Mouse (Mus musculus) midbrain, embryonic 14.5 days (tissue): Measurements from ENCODE around the gene Shank1. TPM values are rescaled to one million over a fixed set of nuclear protein-coding genes. Genes with fewer than 3 reads are reported as not detected.
"Not testable (repeated sequence)": the region's sequence is repeated elsewhere in the genome, so short reads cannot be mapped to it uniquely, and the experiment has no call there.

Source experiments
- ATAC-seq: fragments of 200-750 bp; cut with Nextera tagmentation; 2 replicates; pipeline ENCODE4 v1.8.0; 2017; ENCODE audit warnings: moderate number of reproducible peaks, moderate library complexity; ENCODE audit not compliant: low FRiP score, low TSS enrichment
- DNase-seq: peaks from one replicate; pipeline ENCODE4 v3.0.0-alpha.2; 2015
- H3K27ac ChIP-seq: fragments of 300-500 bp; sonication (generic); replicated peaks from 2 replicates; pipeline ENCODE4 v1.5.1; 2014; ENCODE audit warnings: mild to moderate bottlenecking, low read depth, low read length, moderate library complexity
- H3K27me3 ChIP-seq: fragments of 300-500 bp; sonication (generic); 2 replicates; pipeline ENCODE4 v1.6.1; 2014; ENCODE audit warnings: low read length, control low read depth, mixed read lengths; ENCODE audit not compliant: control insufficient read depth, insufficient read depth
- H3K36me3 ChIP-seq: fragments of 300-500 bp; sonication (generic); 2 replicates; pipeline ENCODE4 v1.6.1; 2014; ENCODE audit warnings: low read length, control low read depth; ENCODE audit not compliant: control insufficient read depth, insufficient read depth
- H3K4me1 ChIP-seq: fragments of 300-500 bp; sonication (generic); 2 replicates; pipeline ENCODE4 v1.6.1; 2014; ENCODE audit warnings: mild to moderate bottlenecking, antibody characterized with exemption, low read length, control low read depth; ENCODE audit not compliant: control insufficient read depth, insufficient read depth
- H3K4me2 ChIP-seq: fragments of 300-500 bp; sonication (generic); 2 replicates; pipeline ENCODE4 v1.6.1; 2014; ENCODE audit warnings: mild to moderate bottlenecking, low read length, moderate library complexity
- H3K4me3 ChIP-seq: fragments of 300-500 bp; sonication (generic); replicated peaks from 2 replicates; pipeline ENCODE4 v1.5.1; 2014; ENCODE audit warnings: low read depth, low read length
- H3K9ac ChIP-seq: fragments of 300-500 bp; sonication (generic); replicated peaks from 2 replicates; pipeline ENCODE4 v1.6.1; 2014; ENCODE audit warnings: mild to moderate bottlenecking, low read length, moderate library complexity
- H3K9me3 ChIP-seq: fragments of 300-500 bp; sonication (generic); 2 replicates; pipeline ENCODE4 v1.6.1; 2016; ENCODE audit warnings: low read length, control low read depth, mixed read lengths; ENCODE audit not compliant: control insufficient read depth
- WGBS: fragments of 180-500 bp; shearing (Covaris S2); extraction: QIAGEN DNeasy Blood & Tissue Kit; methylation state at CpG from one replicate; pipeline ENCODE4 v1.1.7; 2014; 5-methylcytosine and 5-hydroxymethylcytosine counted together
- polyA plus RNA-seq: library from polyadenylated mRNA; unstranded; fragments of >200 nt; fragmentation: Nextera tagmentation; extraction: Ambion mirVana; gene quantifications from 2 replicates; pipeline ENCODE4 v1.2.1, GENCODE M21; 2014

The Shank1 gene
- polyA plus RNA-seq, 1 experiment from 2014 or later, result 35.1 TPM

DNA sequence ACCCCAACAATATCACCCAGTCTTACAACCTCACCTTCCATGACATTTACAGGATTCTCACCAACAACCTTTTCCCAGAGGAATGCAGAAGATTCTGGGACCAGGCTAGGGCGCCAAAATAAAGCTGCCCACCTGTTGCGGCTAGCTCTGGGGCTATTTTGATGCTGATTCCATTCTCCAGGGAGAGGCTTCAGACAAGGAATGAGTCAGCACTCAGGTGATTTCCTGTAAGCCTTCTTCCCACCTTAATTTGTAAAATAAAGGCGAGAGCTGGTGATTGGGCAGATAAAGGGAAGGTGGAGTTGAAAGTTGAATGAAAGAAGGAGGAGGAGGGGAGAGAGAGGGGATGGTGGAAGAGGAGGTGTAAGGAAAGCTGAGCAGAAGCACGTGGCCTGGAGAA, 18.6 kb upstream of the Shank1 start:
- H3K9me3 ChIP-seq, result no peaks in the 10 kb centered on the region
- ATAC-seq (no peak), DNase-seq (no peak)
- WGBS, result 52% methylated on average over 4 of the region's 4 CpGs
- H3K27me3 ChIP-seq, result no peaks in the 10 kb centered on the region
- no peak overlapping the region for H3K4me2 ChIP-seq
- no peak overlapping the region for H3K9ac ChIP-seq
- no peak overlapping the region for H3K27ac ChIP-seq
- H3K4me3 ChIP-seq, result no peak overlapping the region
- H3K4me1 ChIP-seq, result no peaks in the 10 kb centered on the region
- no peaks in the 10 kb centered on the region for H3K36me3 ChIP-seq

GRCm38 (mm10) chr7:44297501-44297900, 12.6 kb upstream of the Shank1 start:
- H3K36me3 ChIP-seq, H3K9ac ChIP-seq, H3K4me3 ChIP-seq, H3K9me3 ChIP-seq, H3K27ac ChIP-seq, H3K4me1 ChIP-seq, DNase-seq, H3K4me2 ChIP-seq, H3K27me3 ChIP-seq, ATAC-seq: not testable (repeated sequence)
- 83% methylated on average over 2 of the region's 2 CpGs for WGBS

DNA sequence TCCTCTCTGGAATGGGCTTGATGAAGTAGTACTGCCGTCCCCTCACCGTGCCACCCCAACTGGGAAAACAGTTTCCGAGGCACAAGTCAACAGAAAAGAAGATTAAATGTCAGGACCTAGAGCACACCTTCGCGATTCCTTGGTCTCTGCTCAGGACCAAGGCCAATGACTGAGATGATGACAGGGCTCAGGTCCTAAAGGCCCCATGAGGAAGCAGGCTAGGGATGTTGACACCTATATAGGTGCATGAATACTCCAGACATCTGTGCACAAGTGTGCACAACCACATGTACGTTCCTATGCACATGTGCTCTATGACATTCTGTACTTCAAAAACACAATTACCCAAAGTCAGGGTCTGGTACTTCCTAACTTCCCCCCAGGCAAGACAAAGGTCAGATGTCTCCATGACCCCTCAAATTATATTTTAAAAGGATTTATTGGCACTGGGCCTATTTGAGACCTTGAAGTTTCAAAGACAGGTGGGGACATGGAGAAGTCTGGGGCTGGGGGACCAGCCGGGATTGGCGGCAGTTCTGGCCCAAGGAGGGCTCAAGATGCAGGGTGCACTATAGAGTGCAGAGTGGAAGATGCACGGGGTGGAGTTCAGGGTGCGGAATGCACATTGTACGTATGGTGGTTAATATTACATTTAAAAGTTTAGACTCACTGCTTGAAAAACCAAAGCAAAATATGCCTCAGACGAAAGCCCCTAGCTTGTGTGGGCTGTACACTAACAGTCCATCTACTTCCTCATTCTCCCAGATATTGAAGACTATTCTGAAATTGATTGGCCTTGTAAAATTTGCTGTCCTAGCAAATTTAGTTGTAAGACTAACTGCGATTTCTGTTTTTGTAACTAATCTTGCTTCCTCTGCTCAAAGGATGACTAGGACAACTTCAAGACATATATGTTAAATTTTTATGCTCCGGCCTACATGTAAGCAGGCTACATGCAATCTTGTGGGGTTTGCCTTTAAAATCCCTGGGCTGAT, 6.4 kb upstream of the Shank1 start:
- Histone ChIP-seq H3K9ac (peak overlapping the region; percentile 92), H3K36me3 (no peaks in the 10 kb centered on the region), H3K4me2 (peak overlapping the region; percentile 81), H3K27ac (peak overlapping the region; percentile 96), H3K4me1 (peaks cover 6% of the 10 kb centered on the region), H3K27me3 (no peaks in the 10 kb centered on the region), H3K4me3 (peak overlapping the region; percentile 63), H3K9me3 (no peaks in the 10 kb centered on the region)
- ATAC-seq (no peak), DNase-seq (no peak)
- WGBS, result 84% methylated on average over 14 of the region's 14 CpGs

- DNase-seq, result no peak
- Histone ChIP-seq H3K4me2 (peak overlapping the region; percentile 81), H3K4me1 (peaks cover 6% of the 10 kb centered on the region), H3K27ac (peak overlapping the region; percentile 96), H3K9me3 (no peaks in the 10 kb centered on the region), H3K27me3 (no peaks in the 10 kb centered on the region), H3K36me3 (no peaks in the 10 kb centered on the region), H3K9ac (peak overlapping the region; percentile 92), H3K4me3 (peak overlapping the region; percentile 63)
- ATAC-seq, result peak; percentile 49
- WGBS, result under 1% methylated on average over 25 of the region's 25 CpGs
Observed at GRCm38 (mm10) chr7:44304463-44304774, 5.6 kb upstream of the Shank1 start.

GRCm38 (mm10) chr7:44304775-44305641, 5.0 kb upstream of the Shank1 start:
- under 1% methylated on average over 49 of the region's 49 CpGs for WGBS

DNA sequence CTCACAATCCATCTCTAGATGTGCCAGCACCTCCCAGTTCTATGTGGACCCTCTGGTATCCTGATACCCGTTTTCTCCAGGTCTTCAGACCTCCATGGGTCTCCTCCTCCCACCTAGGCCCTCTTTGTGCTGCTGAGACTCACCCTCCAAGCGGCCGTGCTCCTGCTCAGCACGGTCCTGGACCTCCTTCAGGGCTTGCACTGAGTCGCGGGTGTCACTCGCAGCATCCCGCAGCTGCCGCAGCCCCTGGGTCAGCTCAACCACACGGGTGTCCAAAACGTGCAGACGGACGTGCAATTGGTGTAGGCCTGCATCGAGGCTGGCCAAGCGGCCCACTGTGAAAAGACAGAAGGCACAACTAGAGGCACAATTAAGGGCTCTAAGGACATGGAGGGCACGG, 4.4 kb upstream of the Shank1 start:
- DNase-seq (no peak), ATAC-seq (no peak)
- Histone ChIP-seq H3K4me3 (peak overlapping the region; percentile 63; the same call in 1 of the 2 replicates), H3K36me3 (no peaks in the 10 kb centered on the region), H3K9me3 (no peaks in the 10 kb centered on the region), H3K4me1 (peaks cover 6% of the 10 kb centered on the region), H3K27ac (peak overlapping the region; percentile 96), H3K27me3 (no peaks in the 10 kb centered on the region), H3K9ac (no peak overlapping the region), H3K4me2 (peak overlapping the region; percentile 81)
- WGBS, result 6% methylated on average over 16 of the region's 16 CpGs

More at GRCm38 (mm10) chr7:44304775-44305641, 5.0 kb upstream of the Shank1 start:
- ATAC-seq, result peak; percentile 93
- H3K4me3 ChIP-seq, result peak overlapping the region; percentile 63
- DNase-seq, result peak; percentile 99
- H3K9ac ChIP-seq, result peak overlapping the region; percentile 92
- H3K9me3 ChIP-seq, result no peaks in the 10 kb centered on the region
- peak overlapping the region; percentile 81 for H3K4me2 ChIP-seq
- no peaks in the 10 kb centered on the region for H3K36me3 ChIP-seq
- H3K27me3 ChIP-seq, result no peaks in the 10 kb centered on the region
- peak overlapping the region; percentile 96 for H3K27ac ChIP-seq
- H3K4me1 ChIP-seq, result peaks cover 6% of the 10 kb centered on the region

GRCm38 (mm10) chr7:44306516-44307240, 3.4 kb upstream of the Shank1 start, which contains the start of gene Clec11a:
Gene Clec11a (minus strand): TSS chr7:44306902.
- DNase-seq, result no peak
- H3K4me2 ChIP-seq, result peak within 1 kb of the TSS; percentile 81
- peak within 1 kb of the TSS; percentile 96 for H3K27ac ChIP-seq
- ATAC-seq, result no peak
- no peaks in the 10 kb centered on the region for H3K27me3 ChIP-seq
- H3K4me1 ChIP-seq, result peaks cover 14% of the 10 kb centered on the region
- H3K9ac ChIP-seq, result 0 out of 2 replicates have a peak within 1 kb of the TSS, but pooled peaks have one; percentile 1
- H3K36me3 ChIP-seq, result no peaks in the 10 kb centered on the region
- WGBS, result 49% methylated on average over 6 of the region's 6 CpGs
- no peaks in the 10 kb centered on the region for H3K9me3 ChIP-seq
- no peak within 1 kb of the TSS for H3K4me3 ChIP-seq
